Mouse (Mus musculus) C2C12 (cell line): Measurements from ENCODE around the gene Llgl2.

Source experiments
- CEBPB ChIP-seq: IDR thresholded peaks from one replicate; pipeline ENCODE4 v1.6.1; 2011; ENCODE audit warnings: low read depth, mild to moderate bottlenecking, control low read depth, moderate library complexity
- CTCF ChIP-seq: IDR thresholded peaks from one replicate; pipeline ENCODE4 v1.5.1; 2011; ENCODE audit not compliant: control insufficient read depth, insufficient read depth, insufficient read length
- FOSL1 ChIP-seq: IDR thresholded peaks from one replicate; pipeline ENCODE4 v1.8.0; 2011; ENCODE audit warnings: mild to moderate bottlenecking, low read length; ENCODE audit not compliant: poor library complexity, insufficient read depth, severe bottlenecking
- MAX ChIP-seq: IDR thresholded peaks from one replicate; pipeline ENCODE4 v1.6.1; 2011; ENCODE audit warnings: mild to moderate bottlenecking, control low read depth
- MYOD1 ChIP-seq: IDR thresholded peaks from one replicate; pipeline ENCODE4 v1.6.1; 2011; ENCODE audit warnings: low read depth; ENCODE audit not compliant: control insufficient read depth, insufficient read length
- USF1 ChIP-seq: IDR thresholded peaks from one replicate; pipeline ENCODE4 v1.6.1; 2011; ENCODE audit warnings: low read depth, mild to moderate bottlenecking, control low read depth, moderate library complexity

DNA sequence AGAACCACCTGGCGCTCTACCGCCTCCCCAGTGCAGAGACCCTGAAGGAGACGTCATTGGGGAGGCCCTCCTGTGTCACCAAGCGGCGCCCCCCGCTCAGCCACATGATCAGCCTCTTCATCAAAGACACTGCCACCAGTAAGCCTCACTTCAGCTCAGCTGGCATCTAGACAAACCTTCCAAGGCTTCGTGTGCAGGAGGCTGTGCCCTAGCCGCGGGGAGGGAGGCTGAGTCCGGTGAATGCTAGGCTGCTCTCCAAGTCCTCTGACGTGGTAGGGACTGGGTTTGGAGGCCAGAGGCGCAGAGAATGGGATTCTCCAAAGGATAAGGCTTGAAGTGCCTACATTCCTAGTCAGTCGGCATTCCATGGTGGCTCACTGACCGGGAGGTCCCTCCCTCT lies 31.5 kb upstream of the Llgl2 start:
- TF ChIP-seq CTCF: no peak
- TF ChIP-seq MYOD1: no peak
- TF ChIP-seq FOSL1: no peak
- no peak for TF ChIP-seq MAX
- TF ChIP-seq USF1: no peak
- TF ChIP-seq CEBPB: no peak
